24 mouse cellular contexts compared by ENCODE assay signal in genomic region chr9:23374789-23375460, GRCm38 (mm10).
A peak's percentile ranks its signal among the peaks of the same experiment; 100 is the strongest.
DNase-seq lines count a peak whose midpoint lies in the region; ATAC-seq and TF ChIP-seq lines count a peak whose summit lies in the region.
"Had no signal": no experiment of that assay in that cellular context is flagged by ENCODE, and none has a peak within 500 bp of the region (broad histone marks: within the 10 kb centered on the region; RNA-seq: fewer than 3 reads in every experiment).

No protein-coding gene starts in this region.

- no peaks in the 10 kb centered on the region for H3K27me3 ChIP-seq in forebrain, embryonic 14.5 days (replicated peaks; ENCODE audit: control insufficient read depth, insufficient read depth, low read length)
- H3K27me3 ChIP-seq in forebrain, postnatal 0 days (ENCODE audit: insufficient read depth, low read length), result no peaks in the 10 kb centered on the region
- H3K27me3 ChIP-seq in stomach, embryonic 14.5 days (ENCODE audit: control insufficient read depth, insufficient read depth, low read length), result no peaks in the 10 kb centered on the region
- H3K27me3 ChIP-seq in stomach, postnatal 0 days (ENCODE audit: control insufficient read depth, insufficient read depth, low read length), result no peaks in the 10 kb centered on the region
- H3K27me3 ChIP-seq: hindbrain, embryonic 15.5 days; intestine, embryonic 15.5 days; limb, embryonic 12.5 days; liver, embryonic 13.5 days; neural tube, embryonic 12.5 days had no signal

- H3K9me3 ChIP-seq in forebrain, embryonic 14.5 days (replicated peaks; ENCODE audit: control insufficient read depth, low read length), result no peaks in the 10 kb centered on the region
- no peaks in the 10 kb centered on the region for H3K9me3 ChIP-seq in forebrain, postnatal 0 days (ENCODE audit: low read length)
- H3K9me3 ChIP-seq in stomach, embryonic 14.5 days (ENCODE audit: control insufficient read depth, low read depth, low read length), result no peaks in the 10 kb centered on the region
- no peaks in the 10 kb centered on the region for H3K9me3 ChIP-seq in stomach, postnatal 0 days (ENCODE audit: control insufficient read depth, low read length)
- H3K9me3 ChIP-seq: heart, embryonic 10.5 days; hindbrain, embryonic 15.5 days; intestine, embryonic 15.5 days; limb, embryonic 12.5 days; liver, embryonic 13.5 days; neural tube, embryonic 12.5 days had no signal

- TF ChIP-seq EP300 in stomach, postnatal 0 days (optimal IDR thresholded peaks at IDR 0.05), result no peak

- no peak for TF ChIP-seq CTCF in forebrain, postnatal 0 days (IDR thresholded peaks at IDR 0.05; ENCODE audit: low read depth)
- no peak for TF ChIP-seq CTCF in stomach, postnatal 0 days (IDR thresholded peaks at IDR 0.05; ENCODE audit: low read depth)
- no peak for TF ChIP-seq CTCF in embryonic fibroblast, embryonic 13.5 days (IDR thresholded peaks at IDR 0.05; ENCODE audit: borderline replicate concordance, insufficient read depth, low read length)

- TF ChIP-seq POLR2A in embryonic fibroblast, embryonic 13.5 days (IDR thresholded peaks at IDR 0.05; ENCODE audit: low read depth, low read length), result no peak

- WGBS in forebrain, embryonic 14.5 days, result 21% methylated on average over 4 of the region's 4 CpGs
- 25% methylated on average over 4 of the region's 4 CpGs for WGBS in forebrain, postnatal 0 days
- WGBS in stomach, embryonic 14.5 days, result 32% methylated on average over 4 of the region's 4 CpGs
- WGBS in stomach, postnatal 0 days, result 25% methylated on average over 4 of the region's 4 CpGs

- no peaks in the 10 kb centered on the region for H3K36me3 ChIP-seq in forebrain, embryonic 14.5 days (ENCODE audit: control insufficient read depth, insufficient read depth, low read length)
- no peaks in the 10 kb centered on the region for H3K36me3 ChIP-seq in forebrain, postnatal 0 days (ENCODE audit: insufficient read depth)
- no peaks in the 10 kb centered on the region for H3K36me3 ChIP-seq in stomach, embryonic 14.5 days (ENCODE audit: control insufficient read depth, insufficient read depth, low read length)
- no peaks in the 10 kb centered on the region for H3K36me3 ChIP-seq in stomach, postnatal 0 days (ENCODE audit: control insufficient read depth, insufficient read depth, low read length)
- H3K36me3 ChIP-seq: heart, embryonic 10.5 days; hindbrain, embryonic 15.5 days; intestine, embryonic 15.5 days; limb, embryonic 12.5 days; liver, embryonic 13.5 days; neural tube, embryonic 12.5 days had no signal

- H3K4me2 ChIP-seq in forebrain, embryonic 14.5 days (ENCODE audit: low read length), result no peak overlapping the region
- no peak overlapping the region for H3K4me2 ChIP-seq in forebrain, postnatal 0 days (ENCODE audit: low read depth)
- no peak overlapping the region for H3K4me2 ChIP-seq in stomach, embryonic 14.5 days (replicated peaks; ENCODE audit: low read depth, low read length)
- H3K4me2 ChIP-seq in stomach, postnatal 0 days (replicated peaks; ENCODE audit: low read depth), result no peak overlapping the region
- H3K4me2 ChIP-seq: hindbrain, embryonic 15.5 days; intestine, embryonic 15.5 days; limb, embryonic 12.5 days; liver, embryonic 13.5 days; neural tube, embryonic 12.5 days had no signal

- no peak overlapping the region for H3K9ac ChIP-seq in forebrain, embryonic 14.5 days (ENCODE audit: low read length)
- H3K9ac ChIP-seq in forebrain, postnatal 0 days, result no peak overlapping the region
- H3K9ac ChIP-seq in stomach, embryonic 14.5 days (replicated peaks; ENCODE audit: low read depth, low read length), result no peak overlapping the region
- H3K9ac ChIP-seq in stomach, postnatal 0 days (ENCODE audit: low read length), result no peak overlapping the region
- H3K9ac ChIP-seq: hindbrain, embryonic 15.5 days; intestine, embryonic 15.5 days; limb, embryonic 12.5 days; liver, embryonic 13.5 days; neural tube, embryonic 12.5 days had no signal

- H3K27ac ChIP-seq in forebrain, embryonic 14.5 days (ENCODE audit: low read depth, low read length), result 0 out of 2 replicates have a peak overlapping the region, but pooled peaks have one; percentile 27
- H3K27ac ChIP-seq in forebrain, postnatal 0 days (ENCODE audit: low read depth, low read length), result no peak overlapping the region
- peak overlapping the region; percentile 52; the same call in 1 of the 2 replicates for H3K27ac ChIP-seq in stomach, embryonic 14.5 days (ENCODE audit: low read length)
- H3K27ac ChIP-seq in stomach, postnatal 0 days (replicated peaks), result no peak overlapping the region
- H3K27ac ChIP-seq in embryonic fibroblast, embryonic 13.5 days (ENCODE audit: insufficient read depth, low read length), result peak overlapping the region; percentile 97
- H3K27ac ChIP-seq: heart, embryonic 10.5 days; hindbrain, embryonic 15.5 days; intestine, embryonic 15.5 days; layer of hippocampus, adult 2 months; limb, embryonic 12.5 days; liver, embryonic 13.5 days; neural tube, embryonic 12.5 days had no signal

- DNase-seq in forebrain, embryonic 14.5 days (ENCODE audit: low spot score), result peak; percentile 46
- no peak for DNase-seq in forebrain, postnatal 0 days
- no peak for DNase-seq in stomach, postnatal 0 days (ENCODE audit: low spot score)
- DNase-seq in kidney, adult 11 months, result no peak
- DNase-seq: adrenal gland, postnatal 25 days; cerebellum, adult 9-10 months; gastrocnemius, postnatal 10 days; heart, postnatal 4 days; kidney, postnatal 25 days; liver, embryonic 13.5 days; lung, postnatal 14 days; midbrain, embryonic 14.5 days; right cerebral cortex, postnatal 14 days; thymus, postnatal 14 days had no signal

- H3K4me1 ChIP-seq in forebrain, embryonic 14.5 days (ENCODE audit: control insufficient read depth, insufficient read depth, low read length), result peaks cover 34% of the 10 kb centered on the region
- peaks cover 4% of the 10 kb centered on the region; the same call in 1 of the 2 replicates for H3K4me1 ChIP-seq in forebrain, postnatal 0 days (ENCODE audit: insufficient read depth)
- peaks cover 12% of the 10 kb centered on the region for H3K4me1 ChIP-seq in stomach, embryonic 14.5 days (ENCODE audit: control insufficient read depth, insufficient read depth, low read length)
- H3K4me1 ChIP-seq in stomach, postnatal 0 days (replicated peaks; ENCODE audit: control insufficient read depth, insufficient read depth), result no peaks in the 10 kb centered on the region
- H3K4me1 ChIP-seq in embryonic fibroblast, embryonic 13.5 days (ENCODE audit: control insufficient read depth, insufficient read depth, low read length), result peaks cover 19% of the 10 kb centered on the region
- H3K4me1 ChIP-seq: liver, embryonic 13.5 days had no signal

- H3K4me3 ChIP-seq in forebrain, embryonic 14.5 days (ENCODE audit: low read depth, low read length), result no peak overlapping the region
- H3K4me3 ChIP-seq in forebrain, postnatal 0 days (ENCODE audit: low read depth, low read length), result no peak overlapping the region
- H3K4me3 ChIP-seq in stomach, embryonic 14.5 days (ENCODE audit: low read depth, low read length), result no peak overlapping the region
- H3K4me3 ChIP-seq in stomach, postnatal 0 days (ENCODE audit: low read depth, low read length), result no peak overlapping the region
- H3K4me3 ChIP-seq in embryonic fibroblast, embryonic 13.5 days (ENCODE audit: insufficient read depth, low read length), result no peak overlapping the region
- H3K4me3 ChIP-seq: erythroblast, embryonic 14.5 days; heart, embryonic 10.5 days; hindbrain, embryonic 15.5 days; intestine, embryonic 15.5 days; layer of hippocampus, adult 2 months; limb, embryonic 12.5 days; liver, embryonic 13.5 days; neural tube, embryonic 12.5 days had no signal

- ATAC-seq in forebrain, embryonic 14.5 days, result no peak
- ATAC-seq in forebrain, postnatal 0 days, result no peak
- peak; percentile 37; the same call in 1 of the 2 replicates for ATAC-seq in stomach, embryonic 14.5 days (ENCODE audit: insufficient number of reproducible peaks, insufficient read depth, low FRiP score, low read depth)
- no peak for ATAC-seq in stomach, postnatal 0 days (ENCODE audit: low FRiP score, low TSS enrichment)
- no peak for ATAC-seq in megakaryocyte progenitor cell, adult 5-6 weeks (replicated peaks; ENCODE audit: poor library complexity)
- ATAC-seq: intestine, embryonic 15.5 days had no signal

Comparison
In these comparisons a context has a peak if more than half of its experiments do, and no peak if none do; other contexts are left out.
1. H3K27ac ChIP-seq: peak in forebrain, embryonic 14.5 days (single experiment), stomach, embryonic 14.5 days (single experiment) and embryonic fibroblast, embryonic 13.5 days (single experiment); none in forebrain, postnatal 0 days (single experiment) and stomach, postnatal 0 days (single experiment).